Mouse (Mus musculus): Measurements from ENCODE around the gene Supt16.

The Supt16 gene

GRCm38 (mm10) chr14:52197156-52197878, at the start of gene Supt16:
Supt16 (minus strand) TSS chr14:52197416.
- peak; percentile 65 to 71 for DNase-seq (ENCODE audit: low spot score in 2 of 2)

GRCm38 (mm10) chr14:52246129-52246528, 48.9 kb upstream of the Supt16 start:
- DNase-seq (ENCODE audit: low spot score in 2 of 2) = no peak

GRCm38 (mm10) chr14:52244690-52245042, 47.5 kb upstream of the Supt16 start:
- no peak for DNase-seq (ENCODE audit: low spot score in 2 of 2)

GRCm38 (mm10) chr14:52244041-52244689, 46.9 kb upstream of the Supt16 start:
- peak; percentile 100 for DNase-seq (ENCODE audit: low spot score in 2 of 2)

- no peak for DNase-seq (ENCODE audit: low spot score in 2 of 2)
Observed at GRCm38 (mm10) chr14:52236216-52236615, 39.0 kb upstream of the Supt16 start.

- no peak for DNase-seq (ENCODE audit: low spot score in 2 of 2)
Observed at GRCm38 (mm10) chr14:52235165-52235564, 37.9 kb upstream of the Supt16 start.

GRCm38 (mm10) chr14:52232249-52232648, 35.0 kb upstream of the Supt16 start:
- DNase-seq (ENCODE audit: low spot score in 2 of 2) = no peak

- DNase-seq (ENCODE audit: low spot score in 2 of 2) = no peak
Observed at GRCm38 (mm10) chr14:52225972-52226371, 28.8 kb upstream of the Supt16 start.

GRCm38 (mm10) chr14:52217261-52217660, 20.0 kb upstream of the Supt16 start:
- no peak for DNase-seq (ENCODE audit: low spot score in 2 of 2)

GRCm38 (mm10) chr14:52199412-52199811, 2.2 kb upstream of the Supt16 start:
- no peak for DNase-seq (ENCODE audit: low spot score in 2 of 2)

- DNase-seq (ENCODE audit: low spot score in 2 of 2) = no peak
Observed at GRCm38 (mm10) chr14:52198141-52198540, 925 bp upstream of the Supt16 start.

GRCm38 (mm10) chr14:52196230-52197155, 723 bp downstream of the Supt16 start:
- DNase-seq (ENCODE audit: low spot score in 2 of 2) = peak; percentile 8 to 24

GRCm38 (mm10) chr14:52195691-52196090, 1.5 kb downstream of the Supt16 start:
- peak; percentile 59 to 75 for DNase-seq (ENCODE audit: low spot score in 2 of 2)

- DNase-seq (ENCODE audit: low spot score in 2 of 2) = peak; percentile 19 to 48
Observed at GRCm38 (mm10) chr14:52190740-52191359, 6.4 kb downstream of the Supt16 start.

- no peak for DNase-seq (ENCODE audit: low spot score in 2 of 2)
Observed at GRCm38 (mm10) chr14:52189519-52189918, 7.7 kb downstream of the Supt16 start.

- no peak for DNase-seq (ENCODE audit: low spot score in 2 of 2)
Observed at GRCm38 (mm10) chr14:52188788-52189187, 8.4 kb downstream of the Supt16 start.

GRCm38 (mm10) chr14:52166571-52166970, 30.6 kb downstream of the Supt16 start:
- no peak for DNase-seq (ENCODE audit: low spot score in 2 of 2)

- no peak for DNase-seq (ENCODE audit: low spot score in 2 of 2)
Observed at GRCm38 (mm10) chr14:52160911-52161310, 36.3 kb downstream of the Supt16 start.

- no peak for DNase-seq (ENCODE audit: low spot score in 2 of 2)
Observed at GRCm38 (mm10) chr14:52155008-52155407, 42.2 kb downstream of the Supt16 start.

- no peak for DNase-seq (ENCODE audit: low spot score in 2 of 2)
Observed at GRCm38 (mm10) chr14:52152613-52153012, 44.6 kb downstream of the Supt16 start.

GRCm38 (mm10) chr14:52152179-52152578, 45.0 kb downstream of the Supt16 start:
- DNase-seq (ENCODE audit: low spot score in 2 of 2) = no peak

- DNase-seq (ENCODE audit: low spot score in 2 of 2) = no peak
Observed at GRCm38 (mm10) chr14:52149888-52150287, 47.3 kb downstream of the Supt16 start.

Data from spleen, postnatal 14 days (tissue).